Mouse (Mus musculus): ENCODE results near the gene Mob2. TPM values are rescaled to one million over a fixed set of nuclear protein-coding genes. Genes with fewer than 3 reads are reported as not detected.

The Mob2 gene
- polyA plus RNA-seq, 1 experiment from 2014 or later: 35.2 TPM

DNA sequence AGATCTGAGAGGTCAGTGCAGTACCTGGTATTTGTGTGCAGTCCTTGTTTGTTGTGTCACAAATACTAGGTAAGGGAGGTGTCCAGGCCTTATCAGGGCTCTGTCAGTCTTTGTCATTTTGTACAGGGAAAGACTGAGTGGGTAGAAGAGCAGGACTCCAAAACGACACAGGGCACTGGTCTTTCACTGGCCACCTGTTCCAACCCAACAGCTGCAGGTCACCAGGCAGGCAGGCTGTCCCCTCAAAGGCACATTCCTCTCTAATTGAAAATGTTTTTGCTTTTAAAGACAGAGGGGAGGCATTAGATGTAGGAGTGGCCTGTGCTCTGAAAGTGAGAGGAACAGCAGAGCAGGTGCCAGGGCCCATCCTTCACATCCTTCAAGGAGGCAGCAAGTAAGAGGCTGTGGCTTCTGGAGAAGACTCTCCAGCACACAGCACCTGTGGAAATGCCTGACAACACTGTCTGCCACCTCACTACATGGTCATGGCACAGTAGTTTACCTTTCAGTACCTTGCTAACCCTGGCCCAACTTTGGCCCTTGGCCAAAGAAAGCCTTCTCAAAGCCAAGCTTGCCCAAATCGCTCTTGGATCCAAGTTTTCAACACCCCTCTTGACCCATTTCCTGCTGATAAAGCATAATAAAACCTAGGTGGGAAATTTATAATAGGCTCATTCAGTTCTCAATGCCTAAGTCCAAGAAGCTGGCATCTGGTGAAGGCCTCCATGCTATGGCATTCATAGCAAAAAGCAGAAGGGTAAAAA is 25.6 kb downstream of the Mob2 start:
- in situ Hi-C loops (cut with MboI; ENCODE audit: low pct_unique_long_range_greater_than_20kb): no loop called here
- ChIA-PET CTCF (no interaction called here), POLR2A (no interaction called here)
- DNase-seq (ENCODE audit: low read depth, low spot score): no peak
- no peak for TF ChIP-seq CTCF (IDR thresholded peaks at IDR 0.05)
- H3K27me3 ChIP-seq: no peaks in the 10 kb centered on the region
- ATAC-seq: no peak

- CTCF ChIA-PET: interaction anchor here (1.1 to 2.1 kb wide), 3 partner anchors 9 to 16 kb away, joined by 3 to 15 read pairs (median 4); no protein-coding TSS in a partner anchor
- TF ChIP-seq CTCF (IDR thresholded peaks at IDR 0.05): no peak
- DNase-seq (ENCODE audit: low read depth, low spot score) (no peak), ATAC-seq (no peak)
- in situ Hi-C loops (cut with MboI; ENCODE audit: low pct_unique_long_range_greater_than_20kb): no loop called here
- POLR2A ChIA-PET: interaction anchor here (0.8 kb wide), 1 partner anchor 10 kb away, joined by 3 read pairs; no protein-coding TSS in a partner anchor
- H3K27me3 ChIP-seq: no peaks in the 10 kb centered on the region
Measured at GRCm38 (mm10) chr7:142034198-142034597, 26.7 kb downstream of the Mob2 start.

GRCm38 (mm10) chr7:142030073-142030472 is 30.8 kb downstream of the Mob2 start:
- DNase-seq (ENCODE audit: low read depth, low spot score): no peak
- ChIA-PET POLR2A (no interaction called here), CTCF (interaction anchor here (1.1 to 4.9 kb wide), 2 partner anchors 12 to 17 kb away, joined by 3 to 37 read pairs; no protein-coding TSS in a partner anchor)
- no peaks in the 10 kb centered on the region for H3K27me3 ChIP-seq
- peak; percentile 68 for ATAC-seq
- TF ChIP-seq CTCF (IDR thresholded peaks at IDR 0.05): no peak
- in situ Hi-C loops (cut with MboI; ENCODE audit: low pct_unique_long_range_greater_than_20kb): no loop called here

DNA sequence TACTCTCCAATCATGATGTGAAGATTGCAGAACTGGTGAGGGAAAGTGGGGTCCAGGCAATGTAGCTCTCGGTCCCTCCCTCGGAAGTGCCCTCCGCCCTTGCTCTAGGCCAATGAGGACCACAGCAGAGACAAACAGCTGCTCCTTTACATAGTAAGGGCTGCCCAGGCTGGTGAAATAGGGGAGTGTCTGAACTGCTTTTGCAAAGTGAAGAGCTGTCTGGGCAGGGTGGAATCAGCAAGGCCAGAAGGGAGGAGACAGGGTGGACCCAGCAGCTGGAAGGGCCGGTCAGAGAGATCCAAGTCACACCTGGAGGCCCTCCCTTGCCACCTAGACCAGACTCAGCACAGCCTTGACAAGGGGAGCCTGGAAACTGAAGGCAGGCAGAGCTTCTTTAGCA is 34.9 kb downstream of the Mob2 start:
- in situ Hi-C loops (cut with MboI; ENCODE audit: low pct_unique_long_range_greater_than_20kb): no loop called here
- DNase-seq (ENCODE audit: low read depth, low spot score) (no peak), ATAC-seq (no peak)
- no peak for TF ChIP-seq CTCF (IDR thresholded peaks at IDR 0.05)
- H3K27me3 ChIP-seq: no peaks in the 10 kb centered on the region
- POLR2A ChIA-PET: interaction anchor here (0.9 to 1.3 kb wide), 2 partner anchors 19 to 30 kb away, joined by 3 read pairs; no protein-coding TSS in a partner anchor
- CTCF ChIA-PET: interaction anchor here (1.5 to 2.2 kb wide), 3 partner anchors 9 to 16 kb away, joined by 5 to 9 read pairs (median 5); no protein-coding TSS in a partner anchor

- DNase-seq (ENCODE audit: low read depth, low spot score) (no peak), ATAC-seq (no peak)
- no peaks in the 10 kb centered on the region for H3K27me3 ChIP-seq
- TF ChIP-seq CTCF (IDR thresholded peaks at IDR 0.05): no peak
- in situ Hi-C loops (cut with MboI; ENCODE audit: low pct_unique_long_range_greater_than_20kb): no loop called here
- ChIA-PET POLR2A (interaction anchor here (0.9 to 1.3 kb wide), 2 partner anchors 18 to 30 kb away, joined by 3 read pairs; no protein-coding TSS in a partner anchor), CTCF (interaction anchor here (1.5 to 2.2 kb wide), 2 partner anchors 9 to 17 kb away, joined by 5 to 9 read pairs; no protein-coding TSS in a partner anchor)
Measured at GRCm38 (mm10) chr7:142025196-142025595, 35.7 kb downstream of the Mob2 start.

DNA sequence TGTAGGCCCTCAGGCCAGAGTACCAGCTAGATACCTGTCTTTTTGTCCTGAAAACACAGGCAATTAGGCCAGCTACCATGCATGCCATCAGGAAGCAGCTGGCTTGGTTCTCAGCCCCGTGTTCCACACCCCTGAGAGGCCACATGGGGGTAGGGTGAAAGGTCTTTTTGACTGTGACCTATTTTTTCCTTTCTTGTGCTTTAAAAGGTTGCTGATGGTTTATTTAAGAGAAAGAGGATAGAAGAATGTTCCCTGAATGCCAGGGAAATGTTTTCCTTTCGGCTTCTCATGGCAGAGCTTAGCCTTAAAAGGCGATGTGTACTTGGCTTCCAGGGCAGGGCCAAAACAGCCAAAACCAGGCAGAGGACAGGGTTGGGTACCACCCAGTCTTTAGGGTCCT is 40.0 kb downstream of the Mob2 start:
- DNase-seq (ENCODE audit: low read depth, low spot score) (no peak), ATAC-seq (no peak)
- no peak for TF ChIP-seq CTCF (IDR thresholded peaks at IDR 0.05)
- ChIA-PET POLR2A (no interaction called here), CTCF (interaction anchor here (6.3 kb wide), 1 partner anchor 9 kb away, joined by 37 read pairs; no protein-coding TSS in a partner anchor)
- in situ Hi-C loops (cut with MboI; ENCODE audit: low pct_unique_long_range_greater_than_20kb): no loop called here
- no peaks in the 10 kb centered on the region for H3K27me3 ChIP-seq

GRCm38 (mm10) chr7:142019699-142020098 is 41.2 kb downstream of the Mob2 start:
- H3K27me3 ChIP-seq: no peaks in the 10 kb centered on the region
- DNase-seq (ENCODE audit: low read depth, low spot score): no peak
- ATAC-seq: no peak
- in situ Hi-C loops (cut with MboI; ENCODE audit: low pct_unique_long_range_greater_than_20kb): no loop called here
- TF ChIP-seq CTCF (IDR thresholded peaks at IDR 0.05): peak; percentile 29
- CTCF ChIA-PET: interaction anchor here (1.1 to 6.3 kb wide), 6 partner anchors 10 to 78 kb away, joined by 3 to 37 read pairs (median 6); no protein-coding TSS in a partner anchor
- POLR2A ChIA-PET: no interaction called here

DNA sequence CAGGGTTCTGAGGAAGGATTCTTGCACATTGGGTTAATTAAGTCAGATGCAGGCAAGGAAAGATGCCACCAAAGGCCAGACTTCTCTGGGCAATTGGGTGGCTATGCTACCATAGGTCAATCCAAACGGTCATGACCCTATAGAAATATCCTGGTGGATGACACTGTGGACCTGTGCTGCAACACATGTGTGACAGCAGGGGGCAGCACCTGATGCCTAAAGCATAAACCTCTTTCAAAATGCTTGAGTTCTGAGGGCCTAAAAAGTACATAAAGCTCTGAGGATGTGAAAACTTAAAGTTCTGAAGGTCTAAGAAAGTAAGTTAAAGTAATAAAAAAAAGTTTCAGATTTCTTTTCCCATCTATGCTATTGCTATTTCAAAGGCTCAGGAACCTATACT is 44.3 kb downstream of the Mob2 start:
- in situ Hi-C loops (cut with MboI; ENCODE audit: low pct_unique_long_range_greater_than_20kb): no loop called here
- CTCF ChIA-PET: interaction anchor here (0.6 to 6.3 kb wide), 7 partner anchors 10 to 81 kb away, joined by 3 to 37 read pairs (median 9); no protein-coding TSS in a partner anchor
- POLR2A ChIA-PET: interaction anchor here (0.6 to 0.9 kb wide), 2 partner anchors 22 to 29 kb away, joined by 3 read pairs; no protein-coding TSS in a partner anchor
- ATAC-seq (no peak), DNase-seq (ENCODE audit: low read depth, low spot score) (no peak)
- peak; percentile 93 for TF ChIP-seq CTCF (IDR thresholded peaks at IDR 0.05)
- no peaks in the 10 kb centered on the region for H3K27me3 ChIP-seq

DNA sequence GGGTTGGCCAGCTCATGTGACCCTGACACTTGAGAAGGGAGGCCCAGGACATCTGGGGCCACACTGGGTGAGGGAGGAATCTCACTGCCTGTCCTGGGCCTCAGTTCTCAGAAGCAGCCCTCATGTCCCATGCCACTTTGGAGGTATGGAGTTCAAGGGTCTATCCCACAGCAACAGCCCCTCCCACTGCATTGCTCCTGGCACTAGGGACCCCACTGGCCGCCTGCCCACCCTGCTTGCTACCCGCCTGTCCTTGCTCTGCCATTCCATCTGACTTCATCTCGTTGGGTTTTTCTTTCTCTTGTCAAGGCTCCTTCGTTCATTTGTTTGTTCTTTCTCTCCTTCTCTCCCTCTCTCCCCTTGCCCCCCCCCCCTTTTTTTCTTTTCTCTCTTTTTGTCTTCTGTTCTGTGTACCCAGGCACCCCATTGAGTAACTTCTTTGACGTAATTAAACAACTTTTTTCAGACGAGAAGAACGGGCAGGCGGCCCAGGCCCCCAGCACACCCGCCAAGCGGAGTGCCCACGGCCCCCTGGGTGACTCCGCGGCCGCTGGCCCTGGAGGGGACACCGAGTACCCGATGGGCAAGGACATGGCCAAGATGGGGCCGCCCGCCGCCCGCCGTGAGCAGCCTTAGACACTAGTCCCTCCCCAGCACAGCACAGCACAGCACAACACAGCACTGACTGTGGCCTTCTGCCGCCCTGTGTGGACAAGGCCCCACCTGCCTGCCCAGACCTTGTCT is 59.1 kb downstream of the Mob2 start:
- DNase-seq (ENCODE audit: low read depth, low spot score) (no peak), ATAC-seq (no peak)
- no peak for TF ChIP-seq CTCF (IDR thresholded peaks at IDR 0.05)
- CTCF ChIA-PET: no interaction called here
- H3K27me3 ChIP-seq: no peaks in the 10 kb centered on the region
- POLR2A ChIA-PET: no interaction called here
- in situ Hi-C loops (cut with MboI; ENCODE audit: low pct_unique_long_range_greater_than_20kb): no loop called here

DNA sequence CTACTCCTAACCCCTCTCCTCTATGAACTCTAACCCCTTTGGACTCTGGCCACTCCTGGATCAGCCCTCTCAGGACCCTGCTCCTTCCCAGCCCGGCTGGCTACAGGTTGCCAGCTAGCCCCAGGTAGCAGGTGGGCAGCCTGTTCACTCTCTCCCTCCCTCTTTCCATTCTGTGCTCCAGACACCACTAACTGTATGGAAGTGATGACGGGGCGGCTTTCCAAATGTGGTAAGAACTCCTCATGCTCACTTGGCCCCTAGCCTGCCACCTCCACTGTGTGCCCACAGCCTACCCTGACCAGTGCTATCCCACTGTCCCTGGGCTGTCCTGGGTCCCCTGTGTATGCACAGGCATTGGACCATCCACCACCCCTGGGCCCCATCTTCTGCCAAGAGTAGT is 60.2 kb downstream of the Mob2 start:
- ChIA-PET CTCF (no interaction called here), POLR2A (no interaction called here)
- no peak for TF ChIP-seq CTCF (IDR thresholded peaks at IDR 0.05)
- ATAC-seq: no peak
- H3K27me3 ChIP-seq: no peaks in the 10 kb centered on the region
- DNase-seq (ENCODE audit: low read depth, low spot score): no peak
- in situ Hi-C loops (cut with MboI; ENCODE audit: low pct_unique_long_range_greater_than_20kb): no loop called here
